Mouse (Mus musculus) E14TG2a.4 (cell line): ENCODE measurements around the gene Olfr380.

Source experiments
- CTCF ChIP-seq: conservative IDR thresholded peaks from 2 replicates; pipeline ENCODE4 v1.5.1; 2014; ENCODE audit warnings: low read length
- NANOG ChIP-seq: IDR thresholded peaks from 2 replicates; pipeline ENCODE4 v1.6.1; 2014; ENCODE audit warnings: borderline replicate concordance, low read length, mixed read lengths

DNA sequence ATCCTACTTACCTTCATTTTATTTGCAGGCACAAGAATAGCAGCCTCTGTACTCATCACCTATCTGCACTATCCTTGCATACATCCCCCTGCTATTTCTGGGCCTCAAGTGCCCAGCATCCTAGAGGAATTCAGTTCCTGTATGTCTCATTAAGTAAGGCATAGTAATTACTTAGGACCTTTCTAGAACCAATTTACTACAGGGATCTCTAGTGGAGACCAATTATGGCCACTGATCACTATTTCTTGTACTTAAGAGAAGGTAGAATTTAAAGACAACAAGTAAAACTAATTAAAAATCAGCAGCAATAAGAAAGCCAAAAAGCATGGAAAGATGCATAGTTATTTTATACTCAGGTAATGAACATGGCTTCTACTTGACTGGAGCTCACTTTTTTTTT lies 34.2 kb upstream of the Olfr380 start, which contains the start of gene Olfr381:
- TF ChIP-seq CTCF (no peak), NANOG (no peak)
